Mouse (Mus musculus) hindbrain, postnatal 0 days (tissue): ENCODE results near the gene Ifitm10. TPM values are rescaled to one million over a fixed set of nuclear protein-coding genes. Genes with fewer than 3 reads are reported as not detected.

Source experiments
- ATAC-seq: fragments of 200-750 bp; cut with Nextera tagmentation; 2 replicates; pipeline ENCODE4 v1.8.0; 2017; ENCODE audit warnings: mild to moderate bottlenecking, moderate TSS enrichment, moderate library complexity
- DNase-seq: peaks from one replicate; pipeline ENCODE4 v3.0.0-alpha.2; 2015; ENCODE audit warnings: low spot score
- H3K27ac ChIP-seq: fragments of 300-500 bp; sonication (generic); 2 replicates; pipeline ENCODE4 v1.5.1; 2014; ENCODE audit warnings: mild to moderate bottlenecking
- H3K27me3 ChIP-seq: fragments of 300-500 bp; sonication (generic); 2 replicates; pipeline ENCODE4 v1.6.1; 2014; ENCODE audit warnings: low read length, mixed read lengths; ENCODE audit not compliant: insufficient read depth
- H3K36me3 ChIP-seq: fragments of 300-500 bp; sonication (generic); 2 replicates; pipeline ENCODE4 v1.6.1; 2014; ENCODE audit warnings: low read length, mixed read lengths; ENCODE audit not compliant: insufficient read depth
- H3K4me1 ChIP-seq: fragments of 300-500 bp; sonication (generic); 2 replicates; pipeline ENCODE4 v1.6.1; 2014; ENCODE audit warnings: antibody characterized with exemption, low read length, mixed read lengths; ENCODE audit not compliant: insufficient read depth
- H3K4me2 ChIP-seq: fragments of 300-500 bp; sonication (generic); 2 replicates; pipeline ENCODE4 v1.6.1; 2014; ENCODE audit warnings: low read depth, mild to moderate bottlenecking, low read length, moderate library complexity, mixed read lengths
- H3K4me3 ChIP-seq: fragments of 300-500 bp; sonication (generic); 2 replicates; pipeline ENCODE4 v1.5.1; 2014; ENCODE audit warnings: low read length
- H3K9ac ChIP-seq: fragments of 300-500 bp; sonication (generic); replicated peaks from 2 replicates; pipeline ENCODE4 v1.6.1; 2014; ENCODE audit warnings: mild to moderate bottlenecking, low read length, moderate library complexity, mixed read lengths
- H3K9me3 ChIP-seq: fragments of 300-500 bp; sonication (generic); 2 replicates; pipeline ENCODE4 v1.6.1; 2016; ENCODE audit warnings: low read length, mixed read lengths
- CTCF ChIP-seq: IDR thresholded peaks from 2 replicates; pipeline ENCODE4 v1.5.1; 2016; ENCODE audit warnings: antibody characterized with exemption, control low read depth, low read depth
- WGBS: fragments of 180-500 bp; shearing (Covaris S2); extraction: QIAGEN DNeasy Blood & Tissue Kit; methylation state at CpG from one replicate; pipeline ENCODE4 v1.1.7; 2014; 5-methylcytosine and 5-hydroxymethylcytosine counted together
- polyA plus RNA-seq: library from polyadenylated mRNA; unstranded; fragments of >200 nt; fragmentation: Nextera tagmentation; extraction: Ambion mirVana; gene quantifications from 2 replicates; pipeline ENCODE4 v1.2.1, GENCODE M21; 2015
- total RNA-seq: library from RNA; depleted of rRNA; stranded (reverse); fragments of >200 nt; gene quantifications from 2 replicates; pipeline ENCODE4 v1.2.3, GENCODE M21; 2014; rRNA removed

Ifitm10 gene
- total RNA-seq: 22.7 and 25.4 TPM in 2 replicates
- polyA plus RNA-seq: 17.2 and 19.9 TPM in 2 replicates

- Histone ChIP-seq H3K9me3 (no peaks in the 10 kb centered on the region), H3K4me3 (peak within 1 kb of the TSS; percentile 47; the same call in 1 of the 2 replicates), H3K36me3 (peaks cover 22% of the 10 kb centered on the region), H3K4me2 (peak within 1 kb of the TSS; percentile 84), H3K27ac (peak within 1 kb of the TSS; percentile 48; the same call in 1 of the 2 replicates), H3K4me1 (0 out of 2 replicates have a peak, but pooled peaks cover 5% of the 10 kb centered on the region), H3K9ac (no peak within 1 kb of the TSS), H3K27me3 (peaks cover 14% of the 10 kb centered on the region; the same call in 1 of the 2 replicates)
- 71% methylated on average over 8 of the region's 8 CpGs for WGBS
- ATAC-seq (no peak), DNase-seq (no peak)
- TF ChIP-seq CTCF: no peak
Observed at GRCm38 (mm10) chr7:142373641-142374412, at the start of gene Ifitm10. Gene Ifitm10, minus strand, starts transcription at chr7:142373753.

DNA sequence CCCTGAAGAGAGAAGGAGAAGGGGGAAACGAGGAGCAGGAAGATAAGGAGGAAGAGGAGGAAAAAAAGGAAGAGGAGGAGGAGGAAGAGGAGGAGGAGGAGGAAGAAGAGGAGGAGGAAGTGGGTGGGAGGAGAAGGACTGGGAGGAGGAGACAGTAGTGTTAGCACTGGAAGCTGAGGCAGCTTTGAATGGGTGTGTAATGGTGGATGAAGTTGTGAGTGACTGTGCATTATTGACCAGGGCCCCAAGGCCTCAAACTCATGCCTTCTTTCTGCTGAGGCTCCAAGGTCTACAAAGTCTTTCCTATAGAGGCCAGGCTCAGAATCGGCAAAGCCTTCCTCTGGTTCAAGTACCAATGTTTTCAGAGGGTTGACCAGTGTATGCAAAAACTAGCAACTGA, 48.3 kb upstream of the Ifitm10 start:
- ATAC-seq (no peak), DNase-seq (no peak)
- WGBS: 76% methylated on average over 2 of the region's 2 CpGs
- Histone ChIP-seq H3K27me3 (no peaks in the 10 kb centered on the region), H3K9ac (no peak overlapping the region), H3K36me3 (no peaks in the 10 kb centered on the region), H3K4me2 (no peak overlapping the region), H3K4me3 (no peak overlapping the region), H3K4me1 (no peaks in the 10 kb centered on the region), H3K27ac (no peak overlapping the region), H3K9me3 (no peaks in the 10 kb centered on the region)
- TF ChIP-seq CTCF: no peak

GRCm38 (mm10) chr7:142419887-142420286, 46.3 kb upstream of the Ifitm10 start:
- no peak overlapping the region for H3K4me3 ChIP-seq
- TF ChIP-seq CTCF: no peak
- no peak overlapping the region for H3K4me2 ChIP-seq
- no peaks in the 10 kb centered on the region; the same call in 1 of the 2 replicates for H3K27me3 ChIP-seq
- DNase-seq (no peak), ATAC-seq (no peak)
- no peaks in the 10 kb centered on the region for H3K9me3 ChIP-seq
- H3K4me1 ChIP-seq: no peaks in the 10 kb centered on the region
- 82% methylated on average over 5 of the region's 5 CpGs for WGBS
- no peak overlapping the region for H3K27ac ChIP-seq
- no peak overlapping the region for H3K9ac ChIP-seq
- no peaks in the 10 kb centered on the region for H3K36me3 ChIP-seq

GRCm38 (mm10) chr7:142418679-142419078, 45.1 kb upstream of the Ifitm10 start:
- no peak for ATAC-seq
- Histone ChIP-seq H3K36me3 (no peaks in the 10 kb centered on the region), H3K4me3 (no peak overlapping the region), H3K4me1 (no peaks in the 10 kb centered on the region), H3K9ac (no peak overlapping the region), H3K27ac (no peak overlapping the region), H3K27me3 (no peaks in the 10 kb centered on the region; the same call in 1 of the 2 replicates), H3K4me2 (no peak overlapping the region), H3K9me3 (no peaks in the 10 kb centered on the region)
- no peak for TF ChIP-seq CTCF
- DNase-seq: no peak
- WGBS: 87% methylated on average over 8 of the region's 8 CpGs

DNA sequence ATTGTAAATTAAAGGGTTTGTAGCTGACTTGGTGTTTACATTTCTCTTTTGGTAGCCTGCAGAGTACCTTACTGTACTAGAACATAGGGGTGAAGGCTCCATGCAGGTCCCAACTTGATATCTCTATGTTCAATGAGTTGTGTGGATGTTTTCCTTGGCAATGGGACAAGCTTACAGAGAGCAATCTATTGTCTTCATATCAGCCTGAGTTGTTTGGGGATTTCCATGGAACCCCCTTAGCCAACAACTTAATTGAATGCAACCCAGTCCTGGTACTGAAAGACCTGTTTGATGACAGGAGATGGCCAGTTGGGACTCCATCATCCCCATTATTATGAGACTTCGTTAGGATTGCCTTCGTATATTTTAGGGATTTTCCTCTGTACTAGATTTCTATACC, 44.5 kb upstream of the Ifitm10 start:
- TF ChIP-seq CTCF: no peak
- Histone ChIP-seq H3K4me1 (no peaks in the 10 kb centered on the region), H3K4me2 (no peak overlapping the region), H3K27ac (no peak overlapping the region), H3K4me3 (no peak overlapping the region), H3K9ac (no peak overlapping the region), H3K36me3 (no peaks in the 10 kb centered on the region), H3K9me3 (no peaks in the 10 kb centered on the region), H3K27me3 (no peaks in the 10 kb centered on the region; the same call in 1 of the 2 replicates)
- WGBS: 93% methylated on average over 2 of the region's 2 CpGs
- no peak for ATAC-seq
- no peak for DNase-seq

DNA sequence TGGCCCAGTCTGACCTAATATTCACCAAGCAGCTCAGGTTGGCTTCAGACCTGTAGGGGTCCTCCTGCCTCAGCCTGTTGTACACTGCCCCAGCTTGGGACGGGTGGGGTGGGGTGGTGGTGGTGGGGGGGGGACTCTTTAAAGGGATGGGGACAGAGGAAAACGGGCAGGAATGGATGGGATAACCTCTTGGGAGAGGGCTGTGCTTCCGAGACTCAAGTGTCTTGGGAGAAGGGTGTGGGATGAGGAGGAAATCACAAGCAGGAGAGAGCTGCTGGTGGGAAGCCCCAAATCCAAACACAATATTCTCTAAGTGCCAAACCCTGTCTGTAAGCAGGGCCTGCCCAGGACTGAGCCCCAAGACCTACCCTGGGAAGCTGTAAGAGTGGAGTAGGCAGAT, 42.7 kb upstream of the Ifitm10 start:
- Histone ChIP-seq H3K4me3 (no peak overlapping the region), H3K36me3 (no peaks in the 10 kb centered on the region), H3K27ac (no peak overlapping the region), H3K4me1 (no peaks in the 10 kb centered on the region), H3K9me3 (no peaks in the 10 kb centered on the region), H3K27me3 (no peaks in the 10 kb centered on the region; the same call in 1 of the 2 replicates), H3K4me2 (no peak overlapping the region), H3K9ac (no peak overlapping the region)
- 67% methylated on average over 3 of the region's 3 CpGs for WGBS
- TF ChIP-seq CTCF: no peak
- ATAC-seq (no peak), DNase-seq (no peak)

- H3K9me3 ChIP-seq: no peaks in the 10 kb centered on the region
- H3K27me3 ChIP-seq: no peaks in the 10 kb centered on the region; the same call in 1 of the 2 replicates
- H3K36me3 ChIP-seq: no peaks in the 10 kb centered on the region
- H3K4me2 ChIP-seq: no peak overlapping the region
- 57% methylated on average over 4 of the region's 4 CpGs for WGBS
- H3K4me1 ChIP-seq: no peaks in the 10 kb centered on the region
- H3K27ac ChIP-seq: no peak overlapping the region
- TF ChIP-seq CTCF: no peak
- H3K9ac ChIP-seq: no peak overlapping the region
- DNase-seq (no peak), ATAC-seq (no peak)
- no peak overlapping the region for H3K4me3 ChIP-seq
Observed at GRCm38 (mm10) chr7:142415314-142415713, 41.8 kb upstream of the Ifitm10 start.
